Mouse (Mus musculus) ovary, postnatal 10 days (tissue): ENCODE results near the gene Zic3.

Experiments used
- DNase-seq: peaks from one replicate; pipeline ENCODE4 v3.0.0; 2022; ENCODE audit warnings: low spot score

Zic3 gene

DNA sequence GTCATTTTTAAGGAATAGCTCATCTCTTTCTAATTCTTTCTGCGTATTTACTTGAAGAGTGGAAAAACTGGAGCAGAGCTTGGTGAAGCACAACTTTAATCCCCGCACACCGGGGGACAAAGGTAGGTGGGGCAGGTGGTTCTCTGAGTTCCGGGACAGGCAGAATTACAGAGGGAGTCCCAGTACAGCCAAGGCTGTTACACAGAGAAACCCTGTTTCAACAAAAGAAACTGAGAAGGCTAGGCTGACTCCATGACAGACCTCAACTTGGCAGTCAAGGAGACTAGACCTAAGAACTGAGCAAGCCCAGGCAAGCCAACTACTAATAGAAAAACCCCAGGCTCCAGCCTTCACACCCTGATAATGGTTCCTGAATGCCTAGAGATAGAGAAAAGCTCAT, 20.0 kb downstream of the Zic3 start:
- no peak for DNase-seq
